Mouse (Mus musculus) urinary bladder, postnatal 4 days (tissue): ENCODE results near the gene Rlf.

Source experiments
- DNase-seq, 2 experiments: peaks; one replicate each; pipeline ENCODE4 v3.0.0; 2021 to 2022; ENCODE audit warnings: low spot score in 2 of 2

The Rlf gene

GRCm38 (mm10) chr4:121214793-121215304 lies at the start of gene Rlf:
Rlf (minus strand) TSS chr4:121215084.
- peak; percentile 97 to 99 for DNase-seq

GRCm38 (mm10) chr4:121241612-121242000 lies 26.7 kb upstream of the Rlf start:
- DNase-seq = no peak

GRCm38 (mm10) chr4:121240637-121241611 lies 26.0 kb upstream of the Rlf start:
- no peak for DNase-seq

DNA sequence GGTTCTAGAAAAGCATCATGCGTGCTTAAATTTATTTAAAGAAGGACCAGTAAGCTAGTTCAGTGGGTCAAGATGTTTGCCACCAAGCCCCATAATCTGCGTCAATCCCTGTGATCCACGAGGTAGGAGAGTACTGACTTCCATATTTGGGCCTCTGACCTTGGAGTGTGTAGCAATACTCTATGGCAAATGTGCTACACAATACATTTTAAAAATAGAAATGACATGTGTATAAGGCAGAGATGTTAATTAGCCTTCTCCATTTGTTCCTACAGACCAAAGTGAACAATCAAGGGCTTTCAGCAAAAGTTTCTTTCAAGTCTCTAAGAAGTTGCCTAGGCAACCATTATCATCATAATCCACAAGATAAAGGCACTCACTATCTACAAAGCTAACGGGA lies 25.0 kb upstream of the Rlf start:
- no peak for DNase-seq

DNA sequence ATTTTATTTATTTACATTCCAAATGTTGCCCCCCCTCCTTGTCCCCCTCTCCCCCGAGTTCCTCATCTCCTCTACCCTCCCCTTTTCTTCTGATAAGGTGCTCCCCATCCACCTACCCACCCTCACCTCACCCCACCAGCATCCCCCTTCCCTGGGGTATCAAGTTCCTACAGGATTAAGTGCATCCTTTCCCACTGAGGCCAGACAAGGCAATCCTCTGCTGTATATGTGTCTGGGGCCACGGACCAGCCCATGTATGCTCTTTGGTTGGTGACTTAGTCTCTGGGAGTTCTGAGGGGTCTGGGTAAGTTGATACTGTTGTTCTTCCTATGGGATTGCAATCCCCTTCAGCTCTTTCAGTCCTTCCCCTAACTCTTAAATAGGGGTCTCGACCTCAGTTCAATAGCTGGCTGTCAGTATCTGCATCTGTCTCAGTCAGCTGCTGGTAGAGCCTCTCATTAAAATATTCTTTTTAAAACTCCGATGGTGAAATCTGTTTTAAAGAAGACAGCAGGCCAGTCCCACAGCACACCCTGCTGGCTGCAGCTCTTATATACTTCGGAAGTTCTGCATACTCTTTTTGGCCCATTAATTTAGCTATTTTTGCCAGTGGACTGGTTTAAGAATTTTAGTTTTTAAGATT lies 17.0 kb upstream of the Rlf start:
- DNase-seq = no peak

- no peak for DNase-seq
These were observed 16.2 kb upstream of the Rlf start for GRCm38 (mm10) chr4:121230943-121231614.

GRCm38 (mm10) chr4:121227072-121227471 lies 12.2 kb upstream of the Rlf start:
- no peak for DNase-seq

- DNase-seq = no peak
These were observed 10.3 kb upstream of the Rlf start for GRCm38 (mm10) chr4:121225177-121225576.

DNA sequence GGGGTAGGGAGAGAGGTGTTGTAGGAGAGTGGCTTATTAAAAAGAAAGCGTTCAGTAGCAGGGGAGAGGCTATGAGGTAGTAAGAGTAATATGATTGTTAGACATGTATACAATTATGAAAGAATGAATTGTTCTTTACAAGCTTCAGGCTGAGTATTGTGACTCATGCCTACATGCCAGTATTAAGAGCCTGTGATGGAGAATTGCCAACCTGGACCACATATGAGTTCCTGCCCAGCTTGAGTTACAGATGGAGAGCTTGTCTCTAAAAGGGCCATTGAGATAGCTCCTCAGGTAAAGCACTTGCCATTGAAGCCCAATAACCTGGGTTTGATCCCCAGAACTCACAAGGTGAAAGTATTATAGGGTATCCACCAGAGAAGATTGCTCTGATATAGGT lies 8.3 kb upstream of the Rlf start:
- no peak for DNase-seq

- DNase-seq = no peak
These were observed 1.3 kb upstream of the Rlf start for GRCm38 (mm10) chr4:121216216-121216615.

DNA sequence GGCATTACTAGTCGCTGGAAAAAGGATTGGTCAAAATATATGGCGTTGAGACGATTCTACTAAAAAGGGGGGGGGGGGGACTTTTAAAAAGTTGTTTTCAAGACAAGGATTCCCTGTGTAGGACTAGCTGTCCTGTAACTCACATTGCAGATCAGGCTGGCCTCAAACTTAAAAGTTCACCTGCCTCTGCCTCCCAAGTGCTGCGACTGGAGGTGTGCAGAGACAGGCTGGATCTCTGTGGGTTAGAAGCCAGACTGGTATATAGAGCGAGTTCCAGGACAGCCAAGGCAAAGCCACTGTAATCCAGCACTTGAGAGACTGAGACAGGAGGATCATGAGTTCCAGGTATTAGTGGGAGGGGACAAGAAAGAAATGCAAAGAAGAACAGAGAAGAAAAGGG lies 605 bp upstream of the Rlf start:
- no peak for DNase-seq

DNA sequence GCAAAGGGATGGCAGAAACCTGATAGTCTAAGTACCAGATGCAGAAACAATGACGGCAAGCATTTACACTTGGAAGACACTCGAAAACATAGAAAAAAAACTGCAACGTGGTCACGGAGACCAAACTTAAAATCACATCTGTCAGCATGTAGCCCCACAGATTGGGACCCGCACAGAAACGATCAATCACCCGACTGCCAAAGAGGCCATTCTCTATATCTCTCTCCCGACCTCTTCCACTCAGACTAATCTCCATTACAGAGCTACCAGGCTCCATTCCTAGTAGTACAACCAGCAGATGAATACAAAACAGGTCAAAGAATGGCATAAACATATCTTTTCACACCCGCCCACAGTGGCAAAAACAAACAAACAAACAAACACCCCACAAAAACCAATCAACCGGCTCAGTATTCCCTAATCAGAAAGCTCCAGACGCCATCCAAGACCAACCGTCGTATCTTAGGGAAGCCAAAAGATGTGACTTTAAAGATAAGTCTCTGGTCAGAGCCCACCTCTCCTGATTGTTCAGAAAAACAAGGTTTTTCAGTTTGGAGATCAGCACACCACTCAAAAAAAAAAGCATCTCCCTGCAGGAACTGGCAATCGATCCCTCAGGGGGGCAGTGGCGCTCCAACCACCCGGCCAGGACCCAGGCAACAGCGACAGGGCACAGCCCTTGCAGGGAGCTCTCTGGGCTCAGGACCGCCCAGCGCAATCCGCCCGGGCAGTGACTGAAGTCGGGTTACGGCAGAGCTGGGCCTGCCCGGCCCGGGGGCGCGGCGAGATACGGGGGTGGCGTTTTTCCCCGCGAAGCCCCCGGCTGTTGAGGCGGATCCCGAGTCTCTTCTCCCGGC lies 720 bp downstream of the Rlf start:
- peak; percentile 48 to 61 for DNase-seq

DNA sequence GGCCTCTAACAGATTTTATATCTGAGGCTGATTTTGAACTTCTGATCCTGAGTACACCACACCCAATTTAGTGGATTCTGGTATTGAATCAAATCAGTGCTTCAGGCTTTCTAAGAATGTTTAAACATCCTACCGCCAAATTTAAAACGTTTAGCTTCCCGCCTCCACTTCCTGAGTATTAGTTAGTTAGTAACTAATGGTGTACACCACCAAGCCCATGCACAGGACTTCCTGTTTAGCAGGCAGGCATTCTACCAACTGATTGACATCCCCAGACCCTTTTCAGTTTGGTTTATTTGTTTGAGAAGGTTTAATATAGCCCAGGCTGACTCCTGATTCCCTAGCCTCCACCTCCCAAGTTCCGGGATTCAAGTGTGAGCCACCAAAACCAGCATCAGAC lies 6.0 kb downstream of the Rlf start:
- no peak for DNase-seq

GRCm38 (mm10) chr4:121197856-121198255 lies 17.0 kb downstream of the Rlf start:
- no peak for DNase-seq

GRCm38 (mm10) chr4:121196995-121197394 lies 17.9 kb downstream of the Rlf start:
- no peak for DNase-seq

GRCm38 (mm10) chr4:121196205-121196604 lies 18.7 kb downstream of the Rlf start:
- DNase-seq = no peak

DNA sequence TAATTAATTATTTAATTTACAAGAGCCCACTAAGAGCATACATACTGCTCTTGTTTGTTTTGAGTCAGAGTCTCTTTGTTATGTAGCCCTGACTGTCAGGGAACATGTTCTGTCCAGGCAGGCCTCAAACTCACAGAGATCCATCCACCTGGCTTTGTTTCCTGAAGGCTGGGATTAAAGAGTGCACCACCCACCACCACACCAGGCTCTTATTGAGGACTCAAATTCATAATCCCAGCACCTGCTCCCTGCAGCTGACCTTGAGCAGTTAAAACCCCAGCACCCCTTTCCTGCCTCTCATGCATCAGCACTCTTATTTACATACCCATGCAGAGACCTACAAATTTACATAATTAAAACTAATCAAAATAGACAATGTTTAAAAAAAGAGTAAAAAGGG lies 20.1 kb downstream of the Rlf start:
- no peak for DNase-seq

- DNase-seq = no peak
These were observed 22.6 kb downstream of the Rlf start for GRCm38 (mm10) chr4:121192306-121192705.

- no peak for DNase-seq
These were observed 25.5 kb downstream of the Rlf start for GRCm38 (mm10) chr4:121189341-121189740.

DNA sequence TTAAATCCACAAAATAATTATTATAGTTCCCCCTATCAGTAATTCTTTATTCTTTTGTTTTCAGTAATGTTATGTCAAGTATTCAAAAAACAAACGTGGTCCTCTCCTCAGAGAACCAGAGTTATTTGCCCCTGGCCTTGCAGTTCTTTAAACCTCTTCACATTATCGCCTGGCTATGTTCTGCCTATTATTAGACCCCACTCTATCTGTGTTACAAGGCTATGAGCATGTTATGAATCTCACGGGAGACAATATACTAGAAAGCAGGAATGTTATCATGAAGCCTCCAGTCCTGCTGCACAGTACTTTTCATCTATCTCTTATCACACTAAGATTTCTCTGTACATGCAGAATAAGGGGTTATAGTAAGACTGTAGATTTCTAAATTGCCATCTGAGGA lies 35.2 kb downstream of the Rlf start:
- DNase-seq = no peak

- DNase-seq = no peak
These were observed 47.2 kb downstream of the Rlf start for GRCm38 (mm10) chr4:121167656-121168055.
